Mouse (Mus musculus): Measurements from ENCODE around the gene Smco1. TPM values are rescaled to one million over a fixed set of nuclear protein-coding genes. Genes with fewer than 3 reads are reported as not detected.
A peak's percentile ranks its signal among the peaks of the same experiment; 100 is the strongest.
"Not testable (repeated sequence)": the region's sequence is repeated elsewhere in the genome, so short reads cannot be mapped to it uniquely, and the experiment has no call there.

Gene Smco1
- polyA plus RNA-seq, 1 experiment from 2014 or later = not detected

- DNase-seq (ENCODE audit: low spot score) = peak; percentile 95
- H3K4me2 ChIP-seq (ENCODE audit: low read depth) = peak within 1 kb of the TSS; percentile 76
- peak; percentile 98 for ATAC-seq (ENCODE audit: insufficient read depth, low FRiP score, low TSS enrichment)
- no peaks in the 10 kb centered on the region for H3K9me3 ChIP-seq (ENCODE audit: control insufficient read depth, low read length)
- no peaks in the 10 kb centered on the region for H3K27me3 ChIP-seq (ENCODE audit: control insufficient read depth, insufficient read depth, low read length)
- peaks cover 9% of the 10 kb centered on the region for H3K4me1 ChIP-seq (ENCODE audit: control insufficient read depth, insufficient read depth, low read length)
- H3K4me3 ChIP-seq (ENCODE audit: low read depth, low read length) = peak within 1 kb of the TSS; percentile 97
- under 1% methylated on average over 37 of the region's 48 CpGs for WGBS
- peak within 1 kb of the TSS; percentile 88 for H3K9ac ChIP-seq (ENCODE audit: low read length)
- peak within 1 kb of the TSS; percentile 89 for H3K27ac ChIP-seq (ENCODE audit: low read depth, low read length)
- H3K36me3 ChIP-seq (ENCODE audit: control insufficient read depth, insufficient read depth, low read length) = no peaks in the 10 kb centered on the region
Observed at GRCm38 (mm10) chr16:32246952-32247370, 24.3 kb upstream of the Smco1 start, which contains the start of the genes Fbxo45 and Wdr53. Fbxo45 (minus strand) TSS chr16:32247158. Wdr53 (plus strand) TSS chr16:32247227.

- not testable (repeated sequence) for H3K27ac ChIP-seq (ENCODE audit: low read depth, low read length); H3K9me3 ChIP-seq (ENCODE audit: control insufficient read depth, low read length); H3K4me2 ChIP-seq (ENCODE audit: low read depth); H3K36me3 ChIP-seq (ENCODE audit: control insufficient read depth, insufficient read depth, low read length); H3K27me3 ChIP-seq (ENCODE audit: control insufficient read depth, insufficient read depth, low read length); H3K4me1 ChIP-seq (ENCODE audit: control insufficient read depth, insufficient read depth, low read length); H3K4me3 ChIP-seq (ENCODE audit: low read depth, low read length); H3K9ac ChIP-seq (ENCODE audit: low read length); ATAC-seq (ENCODE audit: insufficient read depth, low FRiP score, low TSS enrichment)
- 79% methylated on average over 2 of the region's 2 CpGs for WGBS
- DNase-seq (ENCODE audit: low spot score) = peak; percentile 14
Observed at GRCm38 (mm10) chr16:32264225-32264624, 7.0 kb upstream of the Smco1 start.

GRCm38 (mm10) chr16:32273338-32273737 is 2.1 kb downstream of the Smco1 start:
- no peaks in the 10 kb centered on the region for H3K4me1 ChIP-seq (ENCODE audit: control insufficient read depth, insufficient read depth, low read length)
- H3K4me3 ChIP-seq (ENCODE audit: low read depth, low read length) = no peak overlapping the region
- no peaks in the 10 kb centered on the region for H3K9me3 ChIP-seq (ENCODE audit: control insufficient read depth, low read length)
- no peak for ATAC-seq (ENCODE audit: insufficient read depth, low FRiP score, low TSS enrichment)
- no peaks in the 10 kb centered on the region for H3K36me3 ChIP-seq (ENCODE audit: control insufficient read depth, insufficient read depth, low read length)
- H3K27me3 ChIP-seq (ENCODE audit: control insufficient read depth, insufficient read depth, low read length) = no peaks in the 10 kb centered on the region
- no peak overlapping the region for H3K4me2 ChIP-seq (ENCODE audit: low read depth)
- no peak overlapping the region for H3K27ac ChIP-seq (ENCODE audit: low read depth, low read length)
- peak; percentile 11 for DNase-seq (ENCODE audit: low spot score)
- no peak overlapping the region for H3K9ac ChIP-seq (ENCODE audit: low read length)
- 51% methylated on average over 9 of the region's 9 CpGs for WGBS

- H3K4me3 ChIP-seq (ENCODE audit: low read depth, low read length) = no peak overlapping the region
- H3K4me1 ChIP-seq (ENCODE audit: control insufficient read depth, insufficient read depth, low read length) = peaks cover 10% of the 10 kb centered on the region; the same call in 1 of the 2 replicates
- H3K9ac ChIP-seq (ENCODE audit: low read length) = no peak overlapping the region
- no peak overlapping the region for H3K27ac ChIP-seq (ENCODE audit: low read depth, low read length)
- no peaks in the 10 kb centered on the region; the same call in 1 of the 2 replicates for H3K36me3 ChIP-seq (ENCODE audit: control insufficient read depth, insufficient read depth, low read length)
- no peak overlapping the region for H3K4me2 ChIP-seq (ENCODE audit: low read depth)
- WGBS = 89% methylated on average over 6 of the region's 6 CpGs
- no peaks in the 10 kb centered on the region for H3K9me3 ChIP-seq (ENCODE audit: control insufficient read depth, low read length)
- ATAC-seq (ENCODE audit: insufficient read depth, low FRiP score, low TSS enrichment) = no peak
- H3K27me3 ChIP-seq (ENCODE audit: control insufficient read depth, insufficient read depth, low read length) = no peaks in the 10 kb centered on the region
- no peak for DNase-seq (ENCODE audit: low spot score)
Observed at GRCm38 (mm10) chr16:32275041-32275440, 3.8 kb downstream of the Smco1 start.

- DNase-seq (ENCODE audit: low spot score) = no peak
- no peak for ATAC-seq (ENCODE audit: insufficient read depth, low FRiP score, low TSS enrichment)
- no peak overlapping the region for H3K4me2 ChIP-seq (ENCODE audit: low read depth)
- no peak overlapping the region for H3K4me3 ChIP-seq (ENCODE audit: low read depth, low read length)
- no peak overlapping the region for H3K9ac ChIP-seq (ENCODE audit: low read length)
- peaks cover 10% of the 10 kb centered on the region; the same call in 1 of the 2 replicates for H3K4me1 ChIP-seq (ENCODE audit: control insufficient read depth, insufficient read depth, low read length)
- 74% methylated on average over 1 of the region's 1 CpGs for WGBS
- H3K36me3 ChIP-seq (ENCODE audit: control insufficient read depth, insufficient read depth, low read length) = no peaks in the 10 kb centered on the region; the same call in 1 of the 2 replicates
- H3K9me3 ChIP-seq (ENCODE audit: control insufficient read depth, low read length) = no peaks in the 10 kb centered on the region
- no peaks in the 10 kb centered on the region for H3K27me3 ChIP-seq (ENCODE audit: control insufficient read depth, insufficient read depth, low read length)
- no peak overlapping the region for H3K27ac ChIP-seq (ENCODE audit: low read depth, low read length)
Observed at GRCm38 (mm10) chr16:32275830-32276229, 4.6 kb downstream of the Smco1 start.

- peak within 1 kb of the TSS; percentile 89 for H3K9ac ChIP-seq (ENCODE audit: low read length)
- H3K27ac ChIP-seq (ENCODE audit: low read depth, low read length) = peak within 1 kb of the TSS; percentile 86
- no peaks in the 10 kb centered on the region; the same call in 1 of the 2 replicates for H3K36me3 ChIP-seq (ENCODE audit: control insufficient read depth, insufficient read depth, low read length)
- WGBS = under 1% methylated on average over 74 of the region's 75 CpGs
- peaks cover 10% of the 10 kb centered on the region; the same call in 1 of the 2 replicates for H3K4me1 ChIP-seq (ENCODE audit: control insufficient read depth, insufficient read depth, low read length)
- H3K9me3 ChIP-seq (ENCODE audit: control insufficient read depth, low read length) = no peaks in the 10 kb centered on the region
- peak within 1 kb of the TSS; percentile 87 for H3K4me3 ChIP-seq (ENCODE audit: low read depth, low read length)
- peak; percentile 90 for DNase-seq (ENCODE audit: low spot score)
- peak; percentile 88 for ATAC-seq (ENCODE audit: insufficient read depth, low FRiP score, low TSS enrichment)
- H3K27me3 ChIP-seq (ENCODE audit: control insufficient read depth, insufficient read depth, low read length) = no peaks in the 10 kb centered on the region
- H3K4me2 ChIP-seq (ENCODE audit: low read depth) = peak within 1 kb of the TSS; percentile 67
Observed at GRCm38 (mm10) chr16:32277308-32278256, 6.3 kb downstream of the Smco1 start, which contains the start of gene Rnf168. Rnf168 (plus strand) TSS chr16:32277459.

GRCm38 (mm10) chr16:32278396-32278795 is 7.1 kb downstream of the Smco1 start:
- no peak overlapping the region for H3K27ac ChIP-seq (ENCODE audit: low read depth, low read length)
- peak overlapping the region; percentile 89 for H3K9ac ChIP-seq (ENCODE audit: low read length)
- no peaks in the 10 kb centered on the region for H3K27me3 ChIP-seq (ENCODE audit: control insufficient read depth, insufficient read depth, low read length)
- H3K4me3 ChIP-seq (ENCODE audit: low read depth, low read length) = peak overlapping the region; percentile 87
- WGBS = 64% methylated on average over 7 of the region's 7 CpGs
- H3K9me3 ChIP-seq (ENCODE audit: control insufficient read depth, low read length) = no peaks in the 10 kb centered on the region
- no peak for DNase-seq (ENCODE audit: low spot score)
- no peaks in the 10 kb centered on the region; the same call in 1 of the 2 replicates for H3K36me3 ChIP-seq (ENCODE audit: control insufficient read depth, insufficient read depth, low read length)
- no peak for ATAC-seq (ENCODE audit: insufficient read depth, low FRiP score, low TSS enrichment)
- peaks cover 10% of the 10 kb centered on the region; the same call in 1 of the 2 replicates for H3K4me1 ChIP-seq (ENCODE audit: control insufficient read depth, insufficient read depth, low read length)
- peak overlapping the region; percentile 67 for H3K4me2 ChIP-seq (ENCODE audit: low read depth)

GRCm38 (mm10) chr16:32280211-32280610 is 8.9 kb downstream of the Smco1 start:
- H3K4me3 ChIP-seq (ENCODE audit: low read depth, low read length) = no peak overlapping the region
- WGBS = 94% methylated on average over 8 of the region's 8 CpGs
- H3K27me3 ChIP-seq (ENCODE audit: control insufficient read depth, insufficient read depth, low read length) = no peaks in the 10 kb centered on the region
- ATAC-seq (ENCODE audit: insufficient read depth, low FRiP score, low TSS enrichment) = no peak
- peaks cover 10% of the 10 kb centered on the region; the same call in 1 of the 2 replicates for H3K4me1 ChIP-seq (ENCODE audit: control insufficient read depth, insufficient read depth, low read length)
- H3K27ac ChIP-seq (ENCODE audit: low read depth, low read length) = no peak overlapping the region
- DNase-seq (ENCODE audit: low spot score) = no peak
- no peak overlapping the region for H3K9ac ChIP-seq (ENCODE audit: low read length)
- H3K4me2 ChIP-seq (ENCODE audit: low read depth) = peak overlapping the region; percentile 24
- no peaks in the 10 kb centered on the region; the same call in 1 of the 2 replicates for H3K36me3 ChIP-seq (ENCODE audit: control insufficient read depth, insufficient read depth, low read length)
- no peaks in the 10 kb centered on the region for H3K9me3 ChIP-seq (ENCODE audit: control insufficient read depth, low read length)

Measured in neural tube, embryonic 11.5 days (tissue).